Mouse (Mus musculus): Measurements from ENCODE around the gene Pdcd2l. TPM values are rescaled to one million over a fixed set of nuclear protein-coding genes. Genes with fewer than 3 reads are reported as not detected.

Gene Pdcd2l
- polyA plus RNA-seq, 1 experiment from 2014 or later: 76.2 TPM

DNA sequence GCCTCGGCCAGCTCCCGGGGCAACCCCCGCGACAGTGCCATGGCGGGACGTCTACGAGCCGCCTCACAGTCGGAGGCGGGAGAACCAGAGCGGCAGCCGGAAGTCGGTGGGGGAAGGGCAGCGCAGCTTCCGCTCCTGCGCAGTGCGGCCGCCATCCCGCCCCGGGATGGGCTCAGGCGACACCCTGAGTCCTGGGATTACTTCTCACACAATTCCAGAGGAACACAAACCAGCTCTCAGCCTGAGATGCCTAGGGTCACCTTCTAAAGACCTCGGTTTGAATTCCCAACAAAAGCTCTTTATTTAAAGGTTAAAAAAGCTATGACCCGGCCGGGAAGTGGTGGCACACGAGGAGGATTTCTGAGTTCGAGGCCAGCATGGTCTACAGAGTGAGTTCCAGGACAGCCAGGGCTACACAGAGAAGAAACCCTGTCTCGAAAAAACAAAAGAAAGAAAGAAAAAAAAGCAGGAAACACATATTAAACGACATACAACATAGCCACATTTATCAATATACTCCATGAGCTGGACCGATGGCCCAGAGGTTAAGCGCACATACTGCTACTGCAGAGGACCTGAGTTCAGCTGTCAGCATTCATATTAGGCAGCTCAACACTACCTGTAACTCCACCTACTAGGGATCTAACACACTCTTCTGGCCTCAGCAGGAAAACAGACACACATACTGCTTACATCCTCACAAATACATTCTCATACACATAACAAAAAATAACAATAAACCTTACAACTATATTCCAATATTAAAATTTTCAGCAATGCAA, 27.8 kb downstream of the Pdcd2l start:
- H3K27ac ChIP-seq (ENCODE audit: low read depth, low read length): peak overlapping the region; percentile 84
- 10% methylated on average over 29 of the region's 30 CpGs for WGBS
- H3K9me3 ChIP-seq (ENCODE audit: control insufficient read depth, low read length): no peaks in the 10 kb centered on the region
- peak overlapping the region; percentile 90 for H3K4me2 ChIP-seq (ENCODE audit: low read depth, low read length)
- H3K9ac ChIP-seq (replicated peaks; ENCODE audit: low read depth, low read length): peak overlapping the region; percentile 81
- 0 out of 2 replicates have a peak, but pooled peaks cover 2% of the 10 kb centered on the region for H3K27me3 ChIP-seq (ENCODE audit: control insufficient read depth, insufficient read depth, low read length)
- H3K4me3 ChIP-seq (ENCODE audit: low read depth, low read length): peak overlapping the region; percentile 92
- H3K36me3 ChIP-seq (ENCODE audit: control insufficient read depth, insufficient read depth, low read length): peaks cover 7% of the 10 kb centered on the region
- ATAC-seq (ENCODE audit: low read depth): peak; percentile 97
- peaks cover 4% of the 10 kb centered on the region; the same call in 1 of the 2 replicates for H3K4me1 ChIP-seq (ENCODE audit: control insufficient read depth, insufficient read depth, low read length)

DNA sequence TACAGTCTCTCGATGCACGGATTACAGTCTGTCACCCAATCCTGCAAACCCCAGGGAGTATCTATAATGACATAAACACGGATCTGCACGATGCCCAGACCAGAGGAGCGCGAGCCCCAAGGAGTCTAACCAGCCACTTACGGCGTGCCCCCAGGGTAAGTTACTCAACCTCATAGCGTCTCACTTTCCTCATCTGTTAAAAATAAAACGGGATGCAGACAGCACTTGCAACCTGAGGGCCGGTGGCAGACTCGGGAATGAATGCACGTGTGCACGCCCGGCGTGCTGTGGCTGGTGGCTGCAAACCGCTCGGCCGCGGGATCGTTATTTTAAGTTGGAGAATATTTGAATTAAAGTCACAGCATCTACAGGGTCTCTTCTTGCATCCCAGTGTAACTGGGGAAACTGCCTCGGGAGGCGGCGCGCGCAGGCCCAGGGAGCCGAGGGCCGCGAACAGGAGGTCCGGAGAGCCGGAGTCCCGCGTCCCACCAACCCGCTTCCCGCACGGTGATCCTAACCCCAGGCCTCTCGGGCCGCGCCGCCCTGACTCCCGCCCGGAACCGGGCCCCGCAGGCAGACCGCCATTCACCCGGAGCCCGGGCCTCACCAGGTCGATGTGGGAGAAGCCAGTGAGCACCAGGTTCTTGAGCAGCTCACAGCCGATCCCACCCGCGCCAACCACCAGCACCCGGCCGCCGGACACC, 28.5 kb downstream of the Pdcd2l start:
- peaks cover 12% of the 10 kb centered on the region for H3K36me3 ChIP-seq (ENCODE audit: control insufficient read depth, insufficient read depth, low read length)
- peaks cover 4% of the 10 kb centered on the region; the same call in 1 of the 2 replicates for H3K4me1 ChIP-seq (ENCODE audit: control insufficient read depth, insufficient read depth, low read length)
- ATAC-seq (ENCODE audit: low read depth): no peak; the same call in none of the 2 replicates
- peak overlapping the region; percentile 81 for H3K9ac ChIP-seq (replicated peaks; ENCODE audit: low read depth, low read length)
- peak overlapping the region; percentile 92 for H3K4me3 ChIP-seq (ENCODE audit: low read depth, low read length)
- 0 out of 2 replicates have a peak, but pooled peaks cover 2% of the 10 kb centered on the region for H3K27me3 ChIP-seq (ENCODE audit: control insufficient read depth, insufficient read depth, low read length)
- no peaks in the 10 kb centered on the region for H3K9me3 ChIP-seq (ENCODE audit: control insufficient read depth, low read length)
- peak overlapping the region; percentile 90 for H3K4me2 ChIP-seq (ENCODE audit: low read depth, low read length)
- WGBS: under 1% methylated on average over 54 of the region's 54 CpGs
- peak overlapping the region; percentile 84 for H3K27ac ChIP-seq (ENCODE audit: low read depth, low read length)

DNA sequence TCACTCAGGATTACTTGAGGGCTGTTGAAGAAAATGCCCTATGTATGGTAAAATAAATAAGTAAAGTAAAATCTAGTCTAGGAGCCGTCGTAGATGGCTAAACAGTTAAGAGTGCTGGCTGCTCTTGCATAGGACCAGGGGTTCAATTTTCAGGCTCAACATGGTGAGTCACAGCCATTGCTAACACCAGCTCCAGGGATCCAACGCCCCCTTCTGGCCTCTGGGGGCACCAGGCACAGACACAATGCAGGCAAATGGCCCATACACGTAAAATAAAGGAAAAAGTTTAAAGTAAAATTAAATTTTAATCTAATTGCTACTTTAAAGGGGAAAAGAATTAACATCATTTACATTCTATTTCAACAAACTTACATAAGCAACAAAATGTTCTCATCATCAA, 29.6 kb downstream of the Pdcd2l start:
- 0 out of 2 replicates have a peak, but pooled peaks cover 2% of the 10 kb centered on the region for H3K27me3 ChIP-seq (ENCODE audit: control insufficient read depth, insufficient read depth, low read length)
- peaks cover 4% of the 10 kb centered on the region; the same call in 1 of the 2 replicates for H3K4me1 ChIP-seq (ENCODE audit: control insufficient read depth, insufficient read depth, low read length)
- no peak overlapping the region for H3K9ac ChIP-seq (replicated peaks; ENCODE audit: low read depth, low read length)
- H3K4me3 ChIP-seq (ENCODE audit: low read depth, low read length): no peak overlapping the region
- H3K36me3 ChIP-seq (ENCODE audit: control insufficient read depth, insufficient read depth, low read length): peaks cover 21% of the 10 kb centered on the region
- no peaks in the 10 kb centered on the region for H3K9me3 ChIP-seq (ENCODE audit: control insufficient read depth, low read length)
- WGBS: 54% methylated on average over 4 of the region's 4 CpGs
- no peak overlapping the region for H3K27ac ChIP-seq (ENCODE audit: low read depth, low read length)
- no peak overlapping the region for H3K4me2 ChIP-seq (ENCODE audit: low read depth, low read length)
- ATAC-seq (ENCODE audit: low read depth): no peak

DNA sequence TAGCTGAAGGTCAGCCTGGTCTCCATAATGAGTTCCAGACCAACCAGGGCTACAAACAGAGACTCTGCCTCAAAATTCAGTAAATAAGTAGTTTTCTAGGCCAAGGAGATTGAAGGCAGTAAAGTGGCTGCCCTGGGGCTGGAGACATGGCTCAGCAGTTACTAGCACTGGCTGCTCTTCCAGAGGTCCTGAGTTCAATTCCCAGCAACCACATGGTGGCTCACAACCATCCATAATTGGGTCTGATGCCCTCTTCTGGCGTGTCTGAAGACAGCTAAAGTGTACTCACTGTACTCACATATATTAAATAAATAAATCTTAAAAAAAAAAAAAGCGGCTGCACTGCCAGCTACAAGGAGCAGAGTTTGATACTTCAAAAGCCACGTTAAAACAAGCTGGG, 30.5 kb downstream of the Pdcd2l start:
- Histone ChIP-seq H3K27me3 (ENCODE audit: control insufficient read depth, insufficient read depth, low read length) (0 out of 2 replicates have a peak, but pooled peaks cover 2% of the 10 kb centered on the region), H3K9ac (replicated peaks; ENCODE audit: low read depth, low read length) (no peak overlapping the region), H3K36me3 (ENCODE audit: control insufficient read depth, insufficient read depth, low read length) (peaks cover 29% of the 10 kb centered on the region), H3K4me1 (ENCODE audit: control insufficient read depth, insufficient read depth, low read length) (peaks cover 4% of the 10 kb centered on the region; the same call in 1 of the 2 replicates), H3K4me2 (ENCODE audit: low read depth, low read length) (no peak overlapping the region), H3K27ac (ENCODE audit: low read depth, low read length) (no peak overlapping the region), H3K9me3 (ENCODE audit: control insufficient read depth, low read length) (no peaks in the 10 kb centered on the region), H3K4me3 (ENCODE audit: low read depth, low read length) (no peak overlapping the region)
- WGBS: 84% methylated on average over 3 of the region's 3 CpGs
- no peak for ATAC-seq (ENCODE audit: low read depth)

GRCm38 (mm10) chr7:34164671-34165070, 31.8 kb downstream of the Pdcd2l start:
- H3K27ac ChIP-seq (ENCODE audit: low read depth, low read length): no peak overlapping the region
- H3K36me3 ChIP-seq (ENCODE audit: control insufficient read depth, insufficient read depth, low read length): peaks cover 40% of the 10 kb centered on the region
- ATAC-seq (ENCODE audit: low read depth): no peak
- 94% methylated on average over 7 of the region's 7 CpGs for WGBS
- no peaks in the 10 kb centered on the region for H3K9me3 ChIP-seq (ENCODE audit: control insufficient read depth, low read length)
- H3K9ac ChIP-seq (replicated peaks; ENCODE audit: low read depth, low read length): no peak overlapping the region
- no peak overlapping the region for H3K4me2 ChIP-seq (ENCODE audit: low read depth, low read length)
- H3K27me3 ChIP-seq (ENCODE audit: control insufficient read depth, insufficient read depth, low read length): 0 out of 2 replicates have a peak, but pooled peaks cover 2% of the 10 kb centered on the region
- H3K4me1 ChIP-seq (ENCODE audit: control insufficient read depth, insufficient read depth, low read length): peaks cover 4% of the 10 kb centered on the region; the same call in 1 of the 2 replicates
- no peak overlapping the region for H3K4me3 ChIP-seq (ENCODE audit: low read depth, low read length)

- peaks cover 85% of the 10 kb centered on the region for H3K36me3 ChIP-seq (ENCODE audit: control insufficient read depth, insufficient read depth, low read length)
- H3K4me1 ChIP-seq (ENCODE audit: control insufficient read depth, insufficient read depth, low read length): no peaks in the 10 kb centered on the region
- no peak overlapping the region for H3K4me2 ChIP-seq (ENCODE audit: low read depth, low read length)
- no peak overlapping the region for H3K9ac ChIP-seq (replicated peaks; ENCODE audit: low read depth, low read length)
- ATAC-seq (ENCODE audit: low read depth): no peak
- H3K27ac ChIP-seq (ENCODE audit: low read depth, low read length): no peak overlapping the region
- no peaks in the 10 kb centered on the region for H3K9me3 ChIP-seq (ENCODE audit: control insufficient read depth, low read length)
- WGBS: 95% methylated on average over 3 of the region's 3 CpGs
- no peaks in the 10 kb centered on the region for H3K27me3 ChIP-seq (ENCODE audit: control insufficient read depth, insufficient read depth, low read length)
- H3K4me3 ChIP-seq (ENCODE audit: low read depth, low read length): no peak overlapping the region
Measured at GRCm38 (mm10) chr7:34159167-34159566, 37.3 kb downstream of the Pdcd2l start.

GRCm38 (mm10) chr7:34157994-34158393, 38.5 kb downstream of the Pdcd2l start:
- whole genome bisulfite sequencing: 98% methylated on average over 3 of the region's 3 CpGs

DNA sequence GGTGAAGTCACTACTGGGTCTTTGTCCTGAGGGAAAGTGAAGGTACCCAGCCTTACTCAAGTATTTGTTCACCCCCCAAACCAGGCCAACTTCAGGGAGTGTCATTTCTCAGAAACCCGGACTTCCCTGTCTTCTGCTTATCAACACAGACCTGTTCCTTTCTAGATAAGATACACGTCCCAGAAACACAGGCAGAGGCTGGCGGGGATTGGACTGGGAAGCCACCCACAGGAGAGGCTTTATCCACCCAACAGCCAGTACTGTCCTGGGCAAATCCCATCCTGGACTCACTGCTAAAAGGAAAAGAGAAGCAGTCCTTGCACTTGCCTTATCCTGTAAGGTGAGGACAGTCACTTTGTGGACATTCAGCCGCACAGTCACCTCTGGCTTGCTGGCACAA, 49.3 kb downstream of the Pdcd2l start:
- no peak overlapping the region for H3K27ac ChIP-seq (ENCODE audit: low read depth, low read length)
- H3K36me3 ChIP-seq (ENCODE audit: control insufficient read depth, insufficient read depth, low read length): peaks cover 82% of the 10 kb centered on the region
- no peak for ATAC-seq (ENCODE audit: low read depth)
- H3K27me3 ChIP-seq (ENCODE audit: control insufficient read depth, insufficient read depth, low read length): no peaks in the 10 kb centered on the region
- WGBS: 95% methylated on average over 4 of the region's 4 CpGs
- no peak overlapping the region for H3K9ac ChIP-seq (replicated peaks; ENCODE audit: low read depth, low read length)
- H3K9me3 ChIP-seq (ENCODE audit: control insufficient read depth, low read length): no peaks in the 10 kb centered on the region
- H3K4me3 ChIP-seq (ENCODE audit: low read depth, low read length): no peak overlapping the region
- no peaks in the 10 kb centered on the region for H3K4me1 ChIP-seq (ENCODE audit: control insufficient read depth, insufficient read depth, low read length)
- H3K4me2 ChIP-seq (ENCODE audit: low read depth, low read length): no peak overlapping the region

More at GRCm38 (mm10) chr7:34157994-34158393, 38.5 kb downstream of the Pdcd2l start:
- no peak overlapping the region for H3K9ac ChIP-seq (replicated peaks; ENCODE audit: low read depth, low read length)
- H3K4me3 ChIP-seq (ENCODE audit: low read depth, low read length): no peak overlapping the region
- no peak for ATAC-seq (ENCODE audit: low read depth)
- H3K27ac ChIP-seq (ENCODE audit: low read depth, low read length): no peak overlapping the region
- H3K4me1 ChIP-seq (ENCODE audit: control insufficient read depth, insufficient read depth, low read length): no peaks in the 10 kb centered on the region
- H3K27me3 ChIP-seq (ENCODE audit: control insufficient read depth, insufficient read depth, low read length): no peaks in the 10 kb centered on the region
- H3K9me3 ChIP-seq (ENCODE audit: control insufficient read depth, low read length): no peaks in the 10 kb centered on the region
- H3K4me2 ChIP-seq (ENCODE audit: low read depth, low read length): no peak overlapping the region
- H3K36me3 ChIP-seq (ENCODE audit: control insufficient read depth, insufficient read depth, low read length): peaks cover 88% of the 10 kb centered on the region

DNA sequence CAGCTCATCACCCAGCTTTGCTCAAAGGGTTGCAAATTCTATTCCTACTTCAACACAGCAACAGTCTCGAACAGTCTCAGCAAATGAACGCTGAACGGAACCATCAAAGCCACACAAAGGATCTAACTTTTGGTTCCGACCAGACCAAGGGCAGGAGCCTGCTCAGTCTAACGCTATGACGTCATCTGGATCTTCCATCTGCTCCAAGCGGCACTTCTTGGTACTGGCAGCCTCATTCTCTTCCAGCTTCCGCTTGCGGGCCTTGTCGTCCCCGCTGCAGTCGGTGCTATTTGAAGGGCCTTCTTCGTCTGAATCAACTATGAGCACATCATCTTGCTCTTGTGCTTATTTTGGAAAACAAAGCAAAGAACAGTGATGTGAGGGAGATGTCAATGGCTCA, 55.3 kb downstream of the Pdcd2l start:
- no peak overlapping the region for H3K4me3 ChIP-seq (ENCODE audit: low read depth, low read length)
- H3K27ac ChIP-seq (ENCODE audit: low read depth, low read length): no peak overlapping the region
- peaks cover 50% of the 10 kb centered on the region for H3K36me3 ChIP-seq (ENCODE audit: control insufficient read depth, insufficient read depth, low read length)
- H3K9me3 ChIP-seq (ENCODE audit: control insufficient read depth, low read length): no peaks in the 10 kb centered on the region
- no peak for ATAC-seq (ENCODE audit: low read depth)
- H3K9ac ChIP-seq (replicated peaks; ENCODE audit: low read depth, low read length): no peak overlapping the region
- 99% methylated on average over 13 of the region's 13 CpGs for WGBS
- H3K4me2 ChIP-seq (ENCODE audit: low read depth, low read length): no peak overlapping the region
- no peaks in the 10 kb centered on the region for H3K4me1 ChIP-seq (ENCODE audit: control insufficient read depth, insufficient read depth, low read length)
- no peaks in the 10 kb centered on the region for H3K27me3 ChIP-seq (ENCODE audit: control insufficient read depth, insufficient read depth, low read length)

All from neural tube, embryonic 14.5 days (tissue).